Mouse (Mus musculus) C2C12 (cell line): ENCODE data around the gene Tmem240. TPM values are rescaled to one million over a fixed set of nuclear protein-coding genes. Genes with fewer than 3 reads are reported as not detected.
"Not testable (repeated sequence)": the region's sequence is repeated elsewhere in the genome, so short reads cannot be mapped to it uniquely, and the experiment has no call there.

Experiments used
- H3K27me3 ChIP-seq: one replicate; pipeline ENCODE4 v1.6.1; 2011; ENCODE audit not compliant: control insufficient read depth, insufficient read depth, insufficient read length
- H3K36me3 ChIP-seq: one replicate; pipeline ENCODE4 v1.6.1; 2011; ENCODE audit not compliant: control insufficient read depth, insufficient read depth
- H3K4me3 ChIP-seq: one replicate; pipeline ENCODE4 v1.5.1; 2011; ENCODE audit warnings: mild to moderate bottlenecking, control low read depth; ENCODE audit not compliant: poor library complexity, insufficient read depth, severe bottlenecking
- H3K79me2 ChIP-seq: one replicate; pipeline ENCODE4 v1.6.1; 2011; ENCODE audit not compliant: control insufficient read depth, insufficient read depth
- H3K79me3 ChIP-seq: one replicate; pipeline ENCODE4 v1.6.1; 2011; ENCODE audit warnings: low read depth, control low read depth
- H3ac ChIP-seq: one replicate; pipeline ENCODE3; 2011; ENCODE audit warnings: low read depth; ENCODE audit not compliant: control insufficient read depth, insufficient read length
- CEBPB ChIP-seq: IDR thresholded peaks from one replicate; pipeline ENCODE4 v1.6.1; 2011; ENCODE audit warnings: low read depth, mild to moderate bottlenecking, control low read depth, moderate library complexity
- CTCF ChIP-seq: IDR thresholded peaks from one replicate; pipeline ENCODE4 v1.5.1; 2011; ENCODE audit not compliant: control insufficient read depth, insufficient read depth, insufficient read length
- FOSL1 ChIP-seq: IDR thresholded peaks from one replicate; pipeline ENCODE4 v1.8.0; 2011; ENCODE audit warnings: mild to moderate bottlenecking, low read length; ENCODE audit not compliant: poor library complexity, insufficient read depth, severe bottlenecking
- MAX ChIP-seq: IDR thresholded peaks from one replicate; pipeline ENCODE4 v1.6.1; 2011; ENCODE audit warnings: mild to moderate bottlenecking, control low read depth
- MYOD1 ChIP-seq: IDR thresholded peaks from one replicate; pipeline ENCODE4 v1.6.1; 2011; ENCODE audit warnings: low read depth; ENCODE audit not compliant: control insufficient read depth, insufficient read length
- MYOG ChIP-seq: IDR thresholded peaks from one replicate; pipeline ENCODE4 v1.6.1; 2011; ENCODE audit not compliant: control insufficient read depth, insufficient read length; ENCODE audit errors: extremely low read depth
- USF1 ChIP-seq: IDR thresholded peaks from one replicate; pipeline ENCODE4 v1.6.1; 2011; ENCODE audit warnings: low read depth, mild to moderate bottlenecking, control low read depth, moderate library complexity
- polyA plus RNA-seq: library from polyadenylated mRNA; unstranded; fragments of >200 nt; fragmentation: generic; extraction: Trizol; gene quantifications from one replicate; pipeline ENCODE4 v1.2.1, GENCODE M21; 2012; ENCODE audit warnings: missing spikeins

Gene Tmem240
- polyA plus RNA-seq, 1 experiment, result 0.39 TPM

DNA sequence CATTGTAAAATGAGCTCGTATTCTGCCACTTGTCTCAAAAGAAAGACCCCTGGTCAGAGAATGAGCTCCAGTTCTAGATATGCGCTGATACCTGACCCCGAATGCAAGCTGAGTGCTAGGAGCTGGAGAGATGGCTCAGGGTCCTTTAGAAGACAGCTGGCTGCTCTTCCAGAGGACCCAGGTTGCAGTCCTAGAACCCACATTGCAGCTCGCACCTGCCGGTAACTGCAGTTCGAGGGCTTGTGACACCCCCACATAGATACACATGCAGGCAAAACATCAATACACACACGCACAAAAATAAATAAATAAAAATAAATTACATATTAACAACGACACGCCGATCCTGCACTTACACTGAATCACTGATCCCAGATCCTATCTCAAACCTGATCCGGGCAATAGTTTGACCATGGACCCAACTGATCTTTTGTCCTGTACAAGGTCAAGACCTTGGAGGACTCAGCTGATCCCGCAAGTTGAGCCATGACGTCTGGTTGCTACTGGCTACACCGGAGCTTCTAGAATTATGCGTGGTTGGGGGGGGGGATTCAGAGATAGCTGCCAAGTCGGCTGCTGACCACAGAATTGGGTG lies 49.0 kb downstream of the Tmem240 start:
- TF ChIP-seq CEBPB, result no peak
- no peak for TF ChIP-seq MAX
- TF ChIP-seq MYOG, result no peak
- TF ChIP-seq MYOD1, result no peak
- TF ChIP-seq USF1, result no peak
- TF ChIP-seq FOSL1, result no peak
- TF ChIP-seq CTCF, result no peak

DNA sequence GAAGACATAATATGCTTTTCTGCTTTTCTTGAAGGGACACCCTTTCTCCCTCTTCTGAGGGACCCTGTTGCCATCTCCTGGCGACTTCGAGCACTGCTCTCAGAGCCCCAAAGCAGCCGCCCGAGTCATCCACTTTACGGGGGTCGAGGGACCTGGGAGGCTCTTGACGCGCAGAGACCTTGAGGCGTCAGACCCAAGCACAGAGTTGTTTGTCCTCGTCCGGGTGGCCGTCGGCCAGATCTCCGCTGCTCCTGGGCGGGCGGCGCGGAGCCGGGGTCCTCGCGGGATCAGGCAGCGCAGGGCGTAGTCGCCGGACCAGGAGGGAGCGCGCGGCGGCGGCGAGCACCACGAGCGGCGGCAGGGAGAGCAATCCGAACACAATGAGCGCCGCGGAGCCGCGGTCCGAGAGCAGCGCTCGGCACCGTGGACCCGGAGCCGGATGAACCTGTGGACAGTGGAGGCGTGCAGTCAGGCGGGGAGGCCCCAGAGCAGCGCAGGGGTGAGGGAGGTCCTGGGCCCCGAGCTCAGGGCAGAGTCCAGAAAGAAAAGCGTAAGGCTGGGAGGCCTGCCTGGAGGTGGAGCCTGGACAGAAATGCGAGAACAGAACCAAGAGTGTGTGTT lies 49.6 kb downstream of the Tmem240 start:
- Histone ChIP-seq H3ac (peak overlapping the region; percentile 87), H3K79me2 (no peaks in the 10 kb centered on the region), H3K27me3 (no peaks in the 10 kb centered on the region), H3K4me3 (peak overlapping the region; percentile 26), H3K36me3 (no peaks in the 10 kb centered on the region), H3K79me3 (no peaks in the 10 kb centered on the region)
- TF ChIP-seq CTCF (no peak), MYOG (no peak)

More for the DNA sequence above, 49.0 kb downstream of the Tmem240 start:
- Histone ChIP-seq H3K27me3 (no peaks in the 10 kb centered on the region), H3K4me3 (peak overlapping the region; percentile 26), H3K79me3 (no peaks in the 10 kb centered on the region), H3K36me3 (no peaks in the 10 kb centered on the region), H3K79me2 (no peaks in the 10 kb centered on the region), H3ac (peak overlapping the region; percentile 0)

DNA sequence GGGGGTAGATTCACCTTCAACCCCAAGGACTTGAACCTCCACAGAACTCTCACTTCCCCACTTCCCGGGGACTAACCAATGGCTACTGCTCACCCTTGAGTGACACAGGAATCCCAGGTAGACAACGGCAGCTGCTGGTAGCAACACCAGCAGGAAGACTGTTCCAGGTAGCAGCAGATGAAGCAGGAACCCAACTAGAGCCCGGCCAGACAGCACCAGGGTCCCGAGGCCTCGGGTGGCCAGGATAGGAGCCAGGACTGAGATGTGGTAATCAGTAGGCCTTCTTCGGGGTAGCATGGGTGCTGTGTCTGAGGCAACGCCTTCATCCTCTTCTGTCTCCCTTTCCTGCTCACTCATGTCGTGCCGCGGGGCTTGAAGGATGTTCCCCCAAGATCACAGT lies 50.6 kb downstream of the Tmem240 start:
- Histone ChIP-seq H3K4me3 (no peak overlapping the region), H3K36me3 (no peaks in the 10 kb centered on the region), H3ac (no peak overlapping the region), H3K27me3 (no peaks in the 10 kb centered on the region), H3K79me2 (no peaks in the 10 kb centered on the region), H3K79me3 (no peaks in the 10 kb centered on the region)
- TF ChIP-seq MAX, result no peak
- no peak for TF ChIP-seq USF1
- TF ChIP-seq MYOG, result no peak
- TF ChIP-seq CTCF, result no peak
- TF ChIP-seq FOSL1, result no peak
- no peak for TF ChIP-seq CEBPB
- TF ChIP-seq MYOD1, result no peak

DNA sequence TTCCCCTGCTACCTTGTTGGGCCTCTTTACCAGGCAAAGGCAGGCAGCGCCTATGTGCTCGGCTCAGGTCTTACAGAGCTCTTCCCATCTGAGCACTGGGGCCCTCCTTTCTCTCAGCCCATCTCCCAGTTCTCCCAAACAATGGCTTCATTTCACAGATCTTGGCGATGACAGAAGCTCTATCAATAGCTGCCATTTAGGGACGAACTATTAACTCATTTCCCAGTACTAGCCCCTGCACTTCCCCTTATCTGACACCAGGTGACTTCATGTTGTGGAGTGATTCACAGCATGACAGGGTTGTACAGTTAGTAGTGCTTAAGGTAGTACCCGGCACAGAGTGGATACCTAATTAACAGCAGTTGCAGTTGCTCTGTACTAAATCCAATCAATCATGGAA lies 51.2 kb downstream of the Tmem240 start, which contains the start of gene Tmem88b:
TSS of gene Tmem88b (minus strand) at position 56 of the 400 bp plus-strand sequence.
- peaks cover 2% of the 10 kb centered on the region for H3K27me3 ChIP-seq
- H3K4me3 ChIP-seq, result no peak within 1 kb of the TSS
- H3K79me2 ChIP-seq, result no peaks in the 10 kb centered on the region
- no peaks in the 10 kb centered on the region for H3K79me3 ChIP-seq
- H3ac ChIP-seq, result no peak within 1 kb of the TSS
- no peaks in the 10 kb centered on the region for H3K36me3 ChIP-seq
- TF ChIP-seq MAX (no peak), USF1 (no peak), CEBPB (no peak), MYOG (no peak), MYOD1 (no peak), CTCF (no peak), FOSL1 (no peak)

DNA sequence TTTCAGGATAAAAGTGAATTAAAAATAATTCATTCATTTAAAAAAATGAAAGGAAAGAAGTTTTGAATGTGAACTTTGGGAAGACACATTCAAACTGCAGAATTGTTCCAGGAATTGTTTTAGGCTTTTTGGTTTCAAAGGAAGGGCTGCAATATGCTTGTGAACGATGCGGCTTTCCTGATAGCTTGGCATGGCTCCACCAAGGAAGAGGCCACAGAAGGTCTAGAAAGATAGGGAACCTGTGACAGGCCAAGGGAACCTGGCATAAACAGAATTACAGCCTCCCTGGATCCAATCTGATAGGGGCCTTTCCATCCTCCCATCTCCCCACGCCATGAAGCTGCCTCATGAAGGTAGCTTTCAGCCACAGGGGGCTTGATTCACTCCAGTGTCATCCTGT lies 53.7 kb downstream of the Tmem240 start:
- no peaks in the 10 kb centered on the region for H3K79me3 ChIP-seq
- H3K79me2 ChIP-seq, result no peaks in the 10 kb centered on the region
- no peaks in the 10 kb centered on the region for H3K36me3 ChIP-seq
- TF ChIP-seq MAX (no peak), CEBPB (no peak), MYOG (no peak), CTCF (no peak), MYOD1 (no peak), USF1 (no peak), FOSL1 (no peak)
- peaks cover 16% of the 10 kb centered on the region for H3K27me3 ChIP-seq
- no peak overlapping the region for H3ac ChIP-seq
- no peak overlapping the region for H3K4me3 ChIP-seq

DNA sequence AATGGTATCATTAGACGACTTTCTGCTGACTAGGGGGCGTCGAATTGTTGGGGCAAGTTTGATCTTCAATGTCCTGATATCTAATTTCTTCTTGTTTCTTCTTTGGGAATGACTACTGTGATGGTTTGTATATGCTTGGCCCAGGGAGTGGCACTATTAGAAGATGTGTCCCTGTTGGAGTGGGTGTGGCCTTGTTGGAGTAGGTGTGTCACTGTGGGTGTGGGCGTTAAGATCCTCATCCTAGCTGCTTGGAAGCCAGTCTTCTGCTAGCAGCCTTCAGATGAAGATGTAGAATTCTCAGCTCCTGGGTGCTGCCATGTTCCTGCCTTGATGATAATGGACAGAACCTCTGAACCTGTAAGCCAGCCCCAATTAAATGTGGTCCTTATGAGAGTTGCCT lies 54.2 kb downstream of the Tmem240 start:
- H3ac ChIP-seq, H3K79me3 ChIP-seq, H3K36me3 ChIP-seq, H3K79me2 ChIP-seq, H3K4me3 ChIP-seq: not testable (repeated sequence)
- peaks cover 16% of the 10 kb centered on the region for H3K27me3 ChIP-seq

DNA sequence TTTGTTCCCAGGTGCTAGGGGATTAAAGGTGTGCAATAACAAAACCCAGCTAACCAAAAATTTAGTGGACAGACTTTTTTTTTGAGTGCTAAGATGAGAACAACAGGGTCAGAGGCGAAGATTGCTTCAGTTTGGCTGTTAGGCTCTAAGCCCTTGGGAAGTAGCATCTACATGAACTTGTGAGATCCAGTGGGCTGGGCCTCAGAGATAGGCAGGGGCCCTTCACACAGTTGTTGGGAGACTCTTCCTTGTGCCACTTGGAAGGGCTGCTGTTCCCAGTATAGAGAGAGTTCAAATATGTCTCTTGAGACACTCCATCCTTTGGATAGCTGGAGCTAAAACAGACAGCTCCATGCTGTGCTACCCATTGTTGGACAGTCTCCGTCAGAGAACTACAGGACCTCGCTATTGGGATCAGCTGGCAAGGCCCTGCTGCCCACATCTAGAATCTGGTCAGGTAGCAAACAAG lies 55.5 kb downstream of the Tmem240 start, which contains the start of gene Ankrd65:
TSS of gene Ankrd65 (plus strand) at position 419 of the 469 bp plus-strand sequence.
- no peak for TF ChIP-seq MYOD1
- no peak for TF ChIP-seq CTCF
- no peak for TF ChIP-seq USF1
- TF ChIP-seq MYOG, result no peak
- no peak for TF ChIP-seq CEBPB
- TF ChIP-seq MAX, result no peak

More for the DNA sequence above, 55.5 kb downstream of the Tmem240 start, which contains the start of gene Ankrd65:
- Histone ChIP-seq H3K27me3 (peaks cover 16% of the 10 kb centered on the region), H3K36me3 (no peaks in the 10 kb centered on the region), H3K79me3 (no peaks in the 10 kb centered on the region), H3K79me2 (no peaks in the 10 kb centered on the region), H3ac (no peak within 1 kb of the TSS), H3K4me3 (no peak within 1 kb of the TSS)
